Comparison of ENCODE assay signal across 15 mouse cellular contexts in the genomic region with DNA sequence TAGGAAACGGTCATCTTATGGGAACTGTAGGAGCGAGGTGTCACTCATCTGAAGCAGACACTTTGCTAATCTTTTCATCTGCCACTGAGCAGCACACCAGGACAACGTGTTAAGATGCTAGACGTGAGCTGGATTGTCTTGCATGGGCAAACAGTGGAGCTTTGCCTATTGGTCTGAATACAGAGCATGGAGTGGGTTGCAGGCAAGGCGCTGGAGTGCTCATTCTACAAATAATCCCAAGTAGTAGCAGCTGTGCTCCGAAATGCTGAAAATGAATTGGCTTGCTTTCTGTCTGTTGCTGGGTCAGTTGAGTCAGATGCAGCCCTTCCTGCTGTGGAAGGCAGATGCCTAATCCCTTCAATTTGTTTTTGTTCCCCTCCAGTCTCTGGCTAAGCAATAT.
A peak's percentile ranks its signal among the peaks of the same experiment; 100 is the strongest.
DNase-seq lines count a peak whose midpoint lies in the region; ATAC-seq and TF ChIP-seq lines count a peak whose summit lies in the region.
"Had no signal": no experiment of that assay in that cellular context is flagged by ENCODE, and none has a peak within 500 bp of the region (broad histone marks: within the 10 kb centered on the region; RNA-seq: fewer than 3 reads in every experiment).

No protein-coding gene starts in this region.

- H3K27me3 ChIP-seq in limb, embryonic 14.5 days (ENCODE audit: control insufficient read depth, insufficient read depth, low read length): no peaks in the 10 kb centered on the region
- no peaks in the 10 kb centered on the region for H3K27me3 ChIP-seq in limb, embryonic 10.5 days (ENCODE audit: low read depth, poor library complexity, severe bottlenecking)
- no peaks in the 10 kb centered on the region for H3K27me3 ChIP-seq in midbrain, embryonic 10.5 days (ENCODE audit: low read depth, poor library complexity, severe bottlenecking)
- H3K27me3 ChIP-seq in kidney, adult 2 months (replicated peaks; ENCODE audit: control insufficient read depth, insufficient read depth, low read length): no peaks in the 10 kb centered on the region

- no peak overlapping the region for H3K9ac ChIP-seq in limb, embryonic 14.5 days (ENCODE audit: low read depth, low read length, severe bottlenecking)

- ATAC-seq in limb, embryonic 14.5 days (ENCODE audit: low FRiP score, low read depth): no peak

- no peak for TF ChIP-seq POLR2A in limb, embryonic 14.5 days (IDR thresholded peaks at IDR 0.05; ENCODE audit: borderline replicate concordance, extremely low read depth, insufficient read depth, insufficient read length)
- TF ChIP-seq POLR2A in kidney, adult 2 months (IDR thresholded peaks at IDR 0.05; ENCODE audit: low read depth, low read length): no peak

- TF ChIP-seq CTCF in kidney, adult 2 months (conservative IDR thresholded peaks at IDR 0.05; ENCODE audit: insufficient read depth, insufficient read length, low read depth, low read length): no peak

- WGBS in limb, embryonic 14.5 days: 81% methylated on average over 6 of the region's 6 CpGs
- WGBS in limb, embryonic 10.5 days: 79% methylated on average over 6 of the region's 6 CpGs
- 37% methylated on average over 6 of the region's 6 CpGs for WGBS in midbrain, embryonic 10.5 days
- 80% methylated on average over 6 of the region's 6 CpGs for WGBS in kidney, adult 2 months

- H3K27ac ChIP-seq in limb, embryonic 14.5 days (replicated peaks; ENCODE audit: low read depth, low read length): no peak overlapping the region
- H3K27ac ChIP-seq in limb, embryonic 10.5 days: no peak overlapping the region
- H3K27ac ChIP-seq in midbrain, embryonic 10.5 days (replicated peaks): no peak overlapping the region
- no peak overlapping the region for H3K27ac ChIP-seq in kidney, adult 2 months (ENCODE audit: insufficient read depth, low read depth, low read length)
- H3K27ac ChIP-seq: left cerebral cortex, adult 2 months had no signal

- H3K36me3 ChIP-seq in limb, embryonic 14.5 days (ENCODE audit: control insufficient read depth, insufficient read depth, low read length): 0 out of 2 replicates have a peak, but pooled peaks cover 2% of the 10 kb centered on the region
- no peaks in the 10 kb centered on the region for H3K36me3 ChIP-seq in limb, embryonic 10.5 days
- no peaks in the 10 kb centered on the region for H3K36me3 ChIP-seq in midbrain, embryonic 10.5 days
- H3K36me3 ChIP-seq in kidney, adult 2 months (ENCODE audit: control insufficient read depth, insufficient read depth, low read length): no peaks in the 10 kb centered on the region

- H3K4me1 ChIP-seq in limb, embryonic 14.5 days (ENCODE audit: control insufficient read depth, insufficient read depth, low read length): no peaks in the 10 kb centered on the region
- H3K4me1 ChIP-seq in limb, embryonic 10.5 days: no peaks in the 10 kb centered on the region
- H3K4me1 ChIP-seq in midbrain, embryonic 10.5 days: peaks cover 5% of the 10 kb centered on the region; the same call in 1 of the 2 replicates
- no peaks in the 10 kb centered on the region for H3K4me1 ChIP-seq in kidney, adult 2 months (ENCODE audit: control insufficient read depth, insufficient read depth, low read length)

- H3K4me2 ChIP-seq in limb, embryonic 14.5 days (replicated peaks; ENCODE audit: low read depth, low read length, severe bottlenecking): no peak overlapping the region

- H3K4me3 ChIP-seq in limb, embryonic 14.5 days (replicated peaks; ENCODE audit: low read length): no peak overlapping the region
- no peak overlapping the region for H3K4me3 ChIP-seq in limb, embryonic 10.5 days
- H3K4me3 ChIP-seq in midbrain, embryonic 10.5 days: no peak overlapping the region
- no peak overlapping the region for H3K4me3 ChIP-seq in kidney, adult 2 months (ENCODE audit: insufficient read depth, low read depth, low read length)
- H3K4me3 ChIP-seq: erythroblast, embryonic 14.5 days; left cerebral cortex, adult 2 months had no signal

- no peaks in the 10 kb centered on the region for H3K9me3 ChIP-seq in limb, embryonic 14.5 days (ENCODE audit: control insufficient read depth, low read length)
- no peaks in the 10 kb centered on the region for H3K9me3 ChIP-seq in limb, embryonic 10.5 days (replicated peaks)
- H3K9me3 ChIP-seq in midbrain, embryonic 10.5 days (replicated peaks): no peaks in the 10 kb centered on the region

- DNase-seq in embryo, embryonic 10.5 days (ENCODE audit: low spot score): peak; percentile 8
- no peak for DNase-seq in embryo, embryonic 10 days (ENCODE audit: low spot score)
- peak; percentile 4 for DNase-seq in limb, embryonic 14.5 days (ENCODE audit: low spot score)
- no peak for DNase-seq in limb, embryonic 10.5 days (ENCODE audit: low spot score)
- DNase-seq in midbrain, embryonic 10.5 days (ENCODE audit: low spot score): peak; percentile 30
- peak; percentile 66 for DNase-seq in retina, postnatal 1 day
- DNase-seq in kidney, adult 2 months: no peak
- DNase-seq in heart, adult 8-10 months (ENCODE audit: low spot score): no peak
- DNase-seq: embryo, embryonic 11 days; heart, adult 11 months; liver; lung, adult 18-20 months; lung, postnatal 4 days had no signal

Comparison
In these comparisons a context has a peak if more than half of its experiments do, and no peak if none do; other contexts are left out.
1. DNase-seq: peak in embryo, embryonic 10.5 days (single experiment), limb, embryonic 14.5 days (single experiment), midbrain, embryonic 10.5 days (single experiment) and retina, postnatal 1 day (single experiment); none in embryo, embryonic 10 days (single experiment), limb, embryonic 10.5 days (single experiment), kidney, adult 2 months (single experiment) and heart, adult 8-10 months (single experiment).